Mouse (Mus musculus) kidney, adult 2 months (tissue): ENCODE results near the gene Dlg2.

Experiments
- CTCF ChIP-seq: fragments of 200-500 bp; conservative IDR thresholded peaks from 2 replicates; pipeline ENCODE4 v1.5.1; 2011; ENCODE audit warnings: low read depth, mild to moderate bottlenecking, control low read depth, low read length, moderate library complexity, mixed read lengths; ENCODE audit not compliant: insufficient read depth, insufficient read length
- POLR2A ChIP-seq: fragments of 200-500 bp; IDR thresholded peaks from one replicate; pipeline ENCODE4 v1.6.1; 2011; ENCODE audit warnings: low read depth, low read length, control low read depth

DNA sequence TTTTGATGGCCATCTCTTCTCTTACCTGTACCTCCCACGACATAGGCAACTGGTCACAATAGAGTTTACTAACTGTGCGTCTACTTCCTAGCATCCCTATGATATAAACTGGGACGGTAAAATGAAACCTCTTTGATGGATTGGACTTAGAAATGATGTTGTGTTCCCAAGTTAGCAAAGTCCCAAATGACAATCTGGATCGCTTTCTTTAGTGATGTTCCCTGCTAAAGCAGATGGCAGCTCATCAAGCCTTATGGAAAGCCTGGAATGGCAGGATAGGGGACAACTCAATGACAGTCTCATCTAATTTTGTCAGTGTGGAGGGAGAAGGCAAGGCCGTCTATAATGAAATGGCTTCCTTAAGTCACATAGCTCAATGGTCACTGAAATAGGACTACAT, 472.7 kb downstream of the Dlg2 start:
- no peak for TF ChIP-seq POLR2A
- no peak for TF ChIP-seq CTCF
